Mouse (Mus musculus): ENCODE measurements around the gene Foxn4.

GRCm38 (mm10) chr5:114238924-114239323, 34.7 kb downstream of the Foxn4 start:
- no peak for TF ChIP-seq CTCF (conservative IDR thresholded peaks at IDR 0.05 in 1 of 2, IDR thresholded peaks at IDR 0.05 in 1 of 2; ENCODE audit: low read depth in 2 of 2, low read length in 2 of 2)
- no peak for TF ChIP-seq UBTF (IDR thresholded peaks at IDR 0.05; ENCODE audit: low read depth, low read length)
- TF ChIP-seq CHD2 (IDR thresholded peaks at IDR 0.05; ENCODE audit: low read length), result no peak
- no peak for TF ChIP-seq POLR2A (IDR thresholded peaks at IDR 0.05; ENCODE audit: low read depth, low read length)
- no peak for TF ChIP-seq E2F4 (IDR thresholded peaks at IDR 0.05; ENCODE audit: insufficient replicate concordance, low read depth, low read length)
- no peak for TF ChIP-seq KAT2A (IDR thresholded peaks at IDR 0.05; ENCODE audit: insufficient replicate concordance, low read length)
- no peak for TF ChIP-seq USF1 (IDR thresholded peaks at IDR 0.05; ENCODE audit: low read depth, low read length)
- no peak for TF ChIP-seq HCFC1 (IDR thresholded peaks at IDR 0.05; ENCODE audit: low read depth, low read length)
- no peak for TF ChIP-seq BHLHE40 (IDR thresholded peaks at IDR 0.05; ENCODE audit: low read depth, low read length)
- no peak for TF ChIP-seq MAX (IDR thresholded peaks at IDR 0.05; ENCODE audit: low read length)
- TF ChIP-seq EP300 (IDR thresholded peaks at IDR 0.05; ENCODE audit: low read length), result no peak
- no peak for TF ChIP-seq ELF1 (IDR thresholded peaks at IDR 0.05; ENCODE audit: low read depth, low read length)
- no peak for TF ChIP-seq MEF2A (IDR thresholded peaks at IDR 0.05; ENCODE audit: borderline replicate concordance, low read depth, low read length)

Data from CH12.LX (cell line).